Mouse (Mus musculus) 3134 (cell line): Measurements from ENCODE around the gene Ephb2.

Source experiments
- DNase-seq: peaks from one replicate; pipeline ENCODE4 v3.0.0-alpha.2; 2011; ENCODE audit warnings: low spot score; ENCODE audit not compliant: insufficient read length; ENCODE audit errors: extremely low read depth

Ephb2 gene

DNA sequence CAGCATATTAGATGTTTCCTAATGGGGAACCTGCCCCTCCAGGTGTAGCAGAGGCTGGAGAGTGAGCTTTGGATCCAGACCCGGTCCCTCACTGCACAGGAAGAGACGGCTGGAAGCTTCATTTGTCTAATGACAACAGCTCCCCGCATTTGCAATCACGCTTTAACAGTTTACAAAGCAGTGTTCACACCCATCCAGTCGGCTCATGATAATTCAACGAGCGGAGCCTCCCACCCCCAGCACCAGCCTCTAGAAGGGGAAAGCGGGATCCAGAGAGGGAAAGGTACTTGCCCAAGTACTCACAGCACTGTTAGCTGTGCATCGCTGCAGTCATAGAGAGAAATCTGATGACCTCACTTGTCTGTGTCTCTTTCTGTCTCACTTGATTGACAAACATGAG lies 2.7 kb upstream of the Ephb2 start:
- DNase-seq, result no peak

DNA sequence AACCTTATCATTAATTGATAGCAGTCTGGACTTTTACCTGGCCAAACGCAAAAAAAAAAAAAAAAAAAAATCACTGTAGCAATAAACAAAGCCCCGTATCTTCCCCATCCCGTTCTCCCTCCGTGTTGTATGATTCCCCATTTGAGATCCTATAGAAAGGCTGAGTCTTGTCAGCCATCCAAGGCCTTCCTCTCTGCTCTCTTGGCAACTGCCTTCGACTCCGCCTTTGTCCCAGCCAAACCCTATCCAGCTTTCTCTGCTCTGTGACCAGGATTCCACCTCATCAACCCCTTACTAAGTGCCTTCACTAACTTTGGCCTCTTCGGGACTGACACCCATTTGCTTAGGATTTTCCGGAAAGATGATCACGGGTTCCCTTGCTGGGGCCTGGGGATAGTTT lies 2.2 kb upstream of the Ephb2 start:
- no peak for DNase-seq

DNA sequence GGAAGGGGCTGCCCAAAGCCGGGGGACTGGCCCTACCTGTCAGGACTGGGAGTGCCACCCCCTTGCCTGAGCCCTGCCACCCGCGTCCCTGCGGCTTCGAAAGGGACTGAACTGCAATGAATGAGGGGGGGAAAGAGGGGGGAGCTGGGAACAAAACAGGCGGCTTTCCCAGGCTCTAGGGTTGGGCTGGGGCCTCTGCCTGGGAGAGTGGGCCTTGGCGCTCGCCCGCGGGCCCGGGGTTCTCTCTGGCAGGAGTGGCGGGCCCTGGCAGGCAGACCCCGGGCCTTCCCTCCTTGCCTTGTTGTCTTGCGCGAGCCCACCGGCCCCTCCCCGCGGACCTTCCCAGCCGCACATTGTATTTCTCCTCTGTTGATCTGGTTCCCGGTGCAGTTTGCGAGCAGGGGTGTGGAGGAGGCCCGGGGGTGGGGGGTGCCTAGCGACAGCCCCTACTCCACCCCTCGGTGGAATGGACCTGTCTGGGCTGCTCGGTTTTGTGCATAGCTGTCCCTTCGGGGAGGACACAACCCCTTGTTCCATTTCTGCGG lies 671 bp upstream of the Ephb2 start:
- no peak for DNase-seq

DNA sequence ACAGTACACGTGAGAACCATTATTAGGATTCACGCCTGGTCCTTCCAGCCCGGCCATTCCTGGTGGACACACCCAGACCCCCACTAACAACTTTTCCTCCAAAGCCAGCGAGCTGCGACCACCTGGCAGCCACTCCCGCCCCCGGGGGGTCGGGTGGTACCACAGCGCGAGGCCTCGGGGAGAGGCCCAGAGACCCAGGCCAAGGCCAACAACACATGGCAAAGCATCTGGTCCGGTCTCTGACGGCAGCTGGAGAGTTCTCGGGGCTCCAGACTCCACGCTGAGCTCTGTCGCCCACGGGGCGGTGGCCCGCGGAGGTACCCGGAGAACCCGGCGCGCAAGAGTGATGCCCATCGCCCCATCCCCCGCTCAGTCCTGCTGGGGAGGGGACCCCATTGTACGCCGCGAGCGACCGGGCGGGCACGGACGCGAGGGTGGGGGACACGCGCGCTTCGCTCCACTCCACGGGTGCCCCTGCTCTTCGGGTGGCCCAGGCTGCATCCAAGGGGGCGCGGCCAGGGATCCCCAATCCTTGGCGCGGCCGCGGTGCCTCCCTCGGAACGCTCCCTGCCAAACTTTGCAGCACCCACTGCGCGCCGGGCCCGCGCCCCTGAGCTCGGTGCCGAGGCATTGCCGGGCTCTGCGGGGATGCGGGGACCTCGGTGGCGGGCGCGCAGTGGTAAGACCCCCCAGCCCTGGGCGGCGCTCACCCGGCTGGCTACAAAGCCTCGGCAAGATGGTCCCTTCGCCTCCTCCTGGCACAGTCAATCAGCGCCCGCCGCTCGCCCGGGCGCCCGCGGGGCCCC lies 770 bp downstream of the Ephb2 start:
- peak; percentile 56 for DNase-seq

DNA sequence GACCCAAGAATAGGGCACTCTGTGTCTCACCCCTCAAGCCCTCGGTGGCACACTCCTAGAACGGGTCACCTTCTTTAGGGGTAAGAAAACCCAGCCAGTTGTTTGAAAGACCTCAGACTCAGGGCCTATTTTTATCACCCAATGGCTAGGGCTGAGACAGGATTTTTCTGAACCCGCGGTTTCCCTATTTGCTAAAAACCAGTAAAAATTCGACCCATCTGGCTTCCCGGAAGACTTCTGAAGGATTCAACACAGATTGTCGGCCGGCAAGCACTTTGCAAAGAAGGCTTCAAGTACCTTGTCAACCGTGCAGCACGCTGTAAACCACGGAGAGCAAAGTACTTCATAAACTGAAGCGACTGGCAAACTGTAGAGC lies 1.4 kb downstream of the Ephb2 start:
- DNase-seq, result no peak

DNA sequence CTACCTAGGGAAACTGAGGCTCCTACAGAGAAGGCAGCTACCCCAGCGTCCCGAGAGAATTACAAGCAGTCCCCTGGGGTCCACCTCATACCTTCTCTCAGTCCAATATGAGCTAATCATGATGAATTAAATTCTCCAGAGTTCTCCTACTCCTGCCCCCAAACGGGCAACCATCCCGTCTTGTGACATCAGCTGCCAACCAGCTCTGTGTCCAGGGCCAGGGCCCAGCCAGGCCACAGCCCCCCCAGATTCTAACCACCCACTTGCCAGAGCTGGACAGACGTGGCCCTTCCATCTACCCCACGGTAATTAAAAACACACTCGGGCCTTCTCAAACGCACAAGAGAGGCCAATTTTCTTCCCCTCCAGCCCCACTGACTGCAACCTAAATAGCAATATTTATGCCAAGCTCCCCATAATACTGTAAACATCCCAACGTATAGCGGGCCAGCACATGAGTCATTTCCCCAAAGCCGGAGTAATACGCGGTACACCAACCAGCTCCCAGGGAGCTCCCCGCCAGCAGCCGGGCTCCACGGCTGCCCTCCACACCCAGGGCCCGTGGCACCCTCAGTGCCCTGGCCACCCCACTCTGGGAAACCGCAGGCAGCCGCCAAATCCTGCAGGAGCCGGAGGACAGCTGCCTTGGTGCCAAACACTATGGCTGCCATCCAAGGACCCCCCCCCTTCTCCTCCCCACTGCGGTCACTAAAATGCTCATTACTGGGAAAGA lies 2.0 kb downstream of the Ephb2 start:
- DNase-seq, result peak; percentile 83

DNA sequence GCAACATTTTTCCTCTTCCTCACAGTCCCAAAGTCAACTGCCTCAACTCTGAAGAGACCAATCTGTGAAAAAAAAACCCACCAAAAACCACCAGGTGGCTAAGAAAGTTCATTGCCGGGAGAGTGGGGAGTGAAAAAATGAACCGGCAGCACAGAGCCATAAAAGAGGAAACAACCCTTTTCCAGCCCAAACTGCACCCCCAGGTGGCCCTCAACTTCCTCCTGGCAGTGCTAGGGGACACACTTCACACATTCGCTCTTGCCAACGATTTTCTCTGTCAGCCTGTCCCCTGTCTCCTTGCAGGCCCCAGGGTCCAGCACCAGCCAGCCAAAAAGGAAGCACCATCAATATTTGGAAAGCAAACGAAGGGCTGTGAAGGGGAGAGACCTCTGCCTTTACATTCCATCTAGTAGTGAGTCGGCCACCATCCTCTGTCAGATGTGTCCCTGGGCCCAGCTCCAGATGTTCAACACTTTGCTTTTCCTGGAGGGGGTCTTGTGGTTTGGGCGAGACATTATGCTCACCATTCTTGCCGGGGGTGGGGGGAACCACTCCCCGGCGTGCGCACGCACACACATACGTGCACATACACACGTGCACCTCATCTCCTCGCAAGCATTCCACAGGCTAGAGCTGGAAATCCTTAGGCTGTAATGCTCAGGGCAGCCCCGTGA lies 3.1 kb downstream of the Ephb2 start:
- no peak for DNase-seq

DNA sequence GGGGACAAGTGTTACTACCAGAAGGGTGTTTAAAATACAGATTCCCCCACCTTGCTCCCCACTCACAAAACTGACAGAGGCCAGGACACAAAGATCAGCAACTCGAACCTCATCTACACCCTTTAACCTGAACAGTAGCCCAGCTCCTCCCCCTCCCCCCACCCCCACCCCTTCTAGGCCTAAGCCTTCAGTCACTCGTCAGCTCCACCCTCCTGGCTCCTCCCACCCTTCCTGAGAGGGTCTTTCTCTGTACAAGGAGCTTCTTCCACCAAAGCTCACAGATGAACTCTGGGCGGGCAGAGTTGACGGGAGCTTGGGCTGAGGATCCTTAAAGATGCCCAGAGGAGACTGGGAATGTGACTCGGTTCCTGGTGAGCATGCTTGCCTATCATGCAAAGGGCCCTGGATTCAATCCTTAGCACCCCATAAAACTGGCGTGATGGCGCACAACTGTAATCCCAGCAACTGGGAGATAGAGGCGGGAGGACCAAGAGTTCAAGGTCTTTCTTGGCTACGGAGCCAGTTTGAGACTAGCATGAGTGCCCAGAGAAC lies 5.4 kb downstream of the Ephb2 start:
- DNase-seq, result no peak

DNA sequence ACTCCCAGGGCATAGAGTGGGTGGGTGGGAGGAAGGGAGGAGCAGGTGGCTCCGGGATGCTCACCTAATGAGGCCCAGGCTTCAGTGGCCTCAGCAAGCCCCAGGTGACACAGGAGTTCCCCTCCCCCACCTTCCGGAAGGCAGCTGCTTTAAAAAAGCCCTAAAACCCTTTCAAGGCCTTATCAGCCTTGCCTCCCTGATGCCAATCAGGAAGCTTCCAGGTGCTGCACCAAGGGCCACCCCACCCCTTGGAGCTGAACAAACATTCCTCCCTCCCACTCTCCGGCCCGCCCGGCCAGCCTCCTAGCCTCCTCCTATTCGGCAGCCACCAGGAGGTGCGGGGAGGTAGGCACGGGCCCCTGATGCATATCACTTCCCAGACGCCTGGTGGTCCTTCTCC lies 6.0 kb downstream of the Ephb2 start:
- no peak for DNase-seq

DNA sequence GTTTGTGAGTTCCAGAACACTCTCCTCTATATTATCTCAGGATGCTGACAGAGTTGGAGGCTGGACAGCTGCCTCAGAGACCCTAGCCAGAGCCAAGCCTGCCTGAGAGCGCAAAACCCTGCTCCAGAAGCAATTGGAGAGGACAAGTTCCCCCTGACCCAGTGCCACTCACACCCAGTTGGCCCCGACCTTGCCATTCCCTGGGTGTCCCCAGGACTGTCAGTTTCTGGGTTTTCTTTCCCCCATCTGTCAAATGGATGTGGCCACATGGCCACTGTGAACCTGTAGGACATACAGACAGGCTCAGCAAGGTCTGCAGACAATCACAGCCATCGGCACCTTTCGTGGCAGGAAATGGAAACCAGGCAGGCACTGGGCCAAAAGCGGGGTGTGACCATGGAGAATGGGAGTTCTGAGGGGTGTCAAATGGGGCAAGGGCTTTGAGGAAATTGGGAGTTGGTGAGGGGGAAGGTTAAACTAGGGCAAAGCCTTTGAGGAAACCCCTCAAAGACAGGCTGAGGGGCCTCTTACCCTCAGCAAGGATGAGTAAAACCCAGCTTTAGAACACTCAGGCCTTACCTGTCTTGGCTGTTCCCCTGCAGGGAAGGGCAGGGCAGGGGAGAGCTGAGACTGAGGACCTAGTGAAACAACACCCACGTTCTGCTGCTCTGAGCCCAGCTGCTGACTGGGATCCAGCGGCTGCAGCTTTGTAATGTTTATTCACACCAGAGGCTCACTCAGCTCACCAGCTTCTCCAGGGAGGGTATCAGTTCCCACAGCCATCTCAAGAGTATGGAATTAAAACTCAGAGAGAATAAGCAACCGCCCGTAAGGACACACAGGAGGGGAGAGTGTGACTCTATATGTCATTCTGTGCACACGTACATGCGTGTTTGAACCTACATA lies 6.9 kb downstream of the Ephb2 start:
- no peak for DNase-seq

DNA sequence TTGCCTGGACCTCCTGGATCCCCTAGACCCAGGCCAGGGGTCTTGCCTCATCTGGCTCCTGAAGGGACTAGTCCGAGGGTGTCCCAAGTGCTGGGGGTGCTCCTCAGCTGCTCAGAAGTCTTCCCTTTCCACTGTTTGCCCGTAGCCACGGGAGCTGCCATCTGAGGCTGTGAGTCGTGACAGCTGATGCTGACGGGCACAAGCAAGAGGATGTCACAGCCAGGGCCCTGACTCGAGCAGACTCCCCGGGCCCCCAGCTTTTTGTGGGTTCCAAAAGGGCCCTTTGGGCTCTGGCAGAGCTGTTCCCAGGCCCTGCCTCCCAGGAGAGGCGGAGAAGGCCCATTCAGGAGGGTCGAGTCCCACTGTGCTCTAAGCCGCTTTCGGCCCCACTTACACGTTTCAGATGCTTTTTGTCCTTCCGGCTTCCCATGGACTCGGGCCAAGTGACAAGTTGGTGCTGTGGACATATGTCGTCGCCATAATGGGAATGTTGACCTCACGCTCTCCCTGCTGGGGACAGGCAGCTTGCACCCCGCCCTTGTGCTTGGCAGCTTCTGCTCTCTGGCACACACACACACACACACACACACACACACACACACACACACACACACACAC lies 10.7 kb downstream of the Ephb2 start:
- no peak for DNase-seq

DNA sequence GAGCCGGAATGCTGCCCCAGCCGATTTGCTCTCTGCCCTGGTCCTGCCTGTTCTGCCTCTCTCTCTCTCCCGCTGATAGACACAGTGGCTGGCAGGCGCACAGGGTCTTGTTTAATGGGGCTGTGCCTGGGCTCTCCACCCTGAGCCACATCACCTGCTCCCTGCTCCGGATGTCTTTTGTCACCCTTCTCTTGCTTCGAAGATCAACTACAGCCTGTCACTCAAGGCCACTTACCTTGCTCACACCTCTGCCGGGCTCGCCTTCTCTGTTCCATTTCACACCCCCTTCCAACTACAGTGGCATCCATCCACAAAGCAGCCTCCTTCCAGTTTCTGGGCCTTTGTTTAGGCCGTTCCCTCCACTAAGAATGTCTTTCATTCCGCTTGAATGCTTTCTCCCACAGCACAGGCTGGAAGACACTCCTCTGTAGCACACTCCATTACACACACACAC lies 15.7 kb downstream of the Ephb2 start:
- DNase-seq, result no peak

DNA sequence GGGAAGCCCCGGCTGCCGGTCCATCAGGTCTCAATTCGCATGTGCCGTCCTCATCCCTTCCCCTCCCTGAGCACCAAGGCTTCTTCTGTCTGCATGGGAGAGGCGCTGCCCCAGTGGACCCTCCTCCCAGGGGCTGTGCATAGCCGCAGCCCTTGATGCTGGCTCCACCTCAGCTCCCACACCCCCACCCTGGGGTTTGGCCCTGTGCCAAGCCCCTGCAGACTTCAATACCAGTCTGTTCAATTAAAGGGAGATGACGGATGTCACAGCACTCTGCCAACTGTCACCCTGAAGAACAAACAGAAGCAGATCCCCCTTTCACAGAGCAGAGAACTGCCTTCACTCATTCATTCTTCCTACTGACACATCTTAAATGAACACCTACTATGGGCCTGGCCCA lies 19.1 kb downstream of the Ephb2 start:
- no peak for DNase-seq

DNA sequence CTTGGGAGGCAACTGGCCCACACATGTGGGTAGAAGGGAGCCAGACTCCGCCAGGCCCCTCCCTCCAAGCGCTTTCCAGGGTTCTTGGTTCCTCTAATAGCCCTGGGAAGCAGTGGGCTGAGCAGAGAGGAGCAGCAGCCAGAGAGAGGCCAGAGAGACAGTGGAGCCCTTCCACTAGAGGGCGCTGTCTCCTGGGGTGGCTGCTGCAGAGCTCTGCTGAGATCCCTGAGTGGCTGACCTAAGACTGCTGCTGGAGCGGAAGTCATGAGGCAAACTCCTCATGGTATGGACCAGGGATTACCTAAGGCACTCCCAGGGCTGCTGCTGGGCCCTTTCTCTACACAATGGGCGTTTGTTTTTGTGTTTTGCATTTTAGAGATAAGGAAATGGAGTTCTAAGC lies 20.4 kb downstream of the Ephb2 start:
- DNase-seq, result no peak

DNA sequence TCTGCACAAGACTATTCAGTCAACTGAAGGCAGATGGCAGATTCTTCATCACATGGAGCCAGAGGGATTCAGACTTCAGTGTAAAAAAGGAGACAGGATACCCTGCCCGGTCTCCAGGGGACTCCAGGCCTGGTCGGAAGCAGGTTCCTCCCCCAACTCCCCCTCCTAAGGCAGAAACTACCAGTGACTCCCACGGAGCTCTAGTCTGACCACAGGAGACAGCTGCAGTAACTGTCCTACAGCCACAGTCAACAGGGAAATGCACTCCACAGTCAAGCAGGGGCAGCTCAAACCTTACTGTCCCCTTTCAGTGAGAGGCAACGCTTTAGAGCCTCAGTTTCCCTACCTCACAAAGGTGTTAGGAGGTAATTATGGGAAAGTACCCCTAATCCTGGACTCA lies 23.2 kb downstream of the Ephb2 start:
- DNase-seq, result no peak

DNA sequence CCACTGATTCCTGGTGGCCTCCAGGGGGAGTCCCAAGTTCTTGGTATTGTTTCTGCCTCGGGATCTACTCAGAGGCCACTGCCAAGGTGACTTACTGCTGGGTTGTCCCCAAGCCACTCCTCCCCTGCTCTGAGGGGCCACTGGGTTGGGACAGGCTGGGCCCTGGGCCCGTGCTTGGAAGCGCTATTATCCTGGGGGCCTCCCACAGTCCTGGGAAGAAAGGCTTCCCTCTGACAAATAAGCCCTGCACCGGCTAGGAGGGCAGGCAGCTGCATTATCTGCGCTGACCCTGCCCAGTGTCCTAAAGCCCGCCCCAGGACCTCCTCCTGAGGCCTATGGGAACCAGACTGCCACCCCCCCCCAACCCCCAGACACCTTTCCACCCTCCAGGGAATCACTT lies 24.2 kb downstream of the Ephb2 start:
- no peak for DNase-seq

DNA sequence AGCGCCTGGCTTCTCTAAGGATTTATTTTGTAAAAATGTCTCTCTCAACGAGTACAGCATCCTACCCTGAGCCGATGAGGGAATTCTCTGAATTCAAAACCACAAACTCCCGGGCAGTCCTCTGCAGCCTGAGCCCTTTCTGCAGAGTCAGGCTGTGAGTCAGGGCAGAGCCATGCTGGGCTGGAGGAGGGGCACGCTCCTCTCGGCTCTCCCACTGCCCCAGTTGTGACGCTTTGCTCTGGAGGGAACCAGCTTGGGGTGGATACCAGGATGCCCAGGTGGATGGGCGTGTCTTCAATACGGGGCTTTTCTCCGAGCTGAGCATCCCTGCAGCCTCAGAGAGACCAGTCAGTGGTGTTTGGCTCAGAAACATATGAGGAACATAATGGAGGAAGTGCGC lies 27.3 kb downstream of the Ephb2 start:
- peak; percentile 90 for DNase-seq

DNA sequence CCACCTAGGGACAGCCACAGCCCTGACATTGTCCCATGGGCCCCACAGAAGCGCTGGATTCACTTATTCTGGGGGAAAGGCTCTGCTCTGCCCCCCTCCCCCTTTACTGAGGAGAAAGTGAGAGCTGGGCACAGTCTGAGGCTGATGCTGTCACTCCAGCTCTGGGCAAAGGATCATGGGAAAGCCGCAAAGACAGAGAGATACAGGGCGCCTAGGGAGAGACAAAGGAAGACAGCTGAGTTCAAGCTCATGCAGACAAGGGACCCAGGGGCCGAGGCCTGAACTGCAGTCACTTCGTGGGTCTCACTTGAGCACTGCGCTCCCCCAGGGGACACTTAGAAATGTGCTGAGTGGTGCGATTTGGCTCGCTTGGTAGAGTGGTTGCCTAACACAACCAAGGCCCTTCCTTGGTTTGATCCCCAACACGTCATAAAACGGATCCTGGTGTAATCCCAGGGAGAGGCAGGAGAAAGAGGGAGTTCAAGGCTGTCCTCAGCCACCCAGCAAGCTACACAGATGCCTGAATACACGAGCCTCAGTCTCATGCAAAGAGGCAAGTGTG lies 28.3 kb downstream of the Ephb2 start:
- peak; percentile 50 for DNase-seq

DNA sequence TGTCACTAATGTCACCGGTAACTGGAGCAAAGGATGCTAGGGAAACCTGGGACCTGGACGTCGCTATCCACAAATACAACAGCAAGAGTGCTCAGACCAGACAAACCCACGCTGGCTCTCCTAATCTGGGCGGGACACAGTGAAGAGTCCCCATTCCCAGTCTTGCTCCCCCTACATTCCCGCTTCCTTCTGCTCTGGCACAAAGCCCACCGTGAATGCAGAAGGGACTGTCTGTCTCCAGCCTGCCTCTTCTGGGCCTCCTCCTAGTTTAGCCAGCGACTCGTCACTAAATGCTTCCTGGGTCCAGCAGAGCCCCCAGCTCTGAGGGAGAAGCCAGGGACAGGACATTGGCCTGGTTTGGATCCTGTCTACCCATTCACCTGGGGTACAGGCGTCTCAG lies 29.5 kb downstream of the Ephb2 start:
- DNase-seq, result no peak
